Mouse (Mus musculus) CD8-positive naive resting alpha-beta T cell, adult 57 days (primary cell): Measurements from ENCODE around the gene Ormdl2. TPM values are rescaled to one million over a fixed set of nuclear protein-coding genes. Genes with fewer than 3 reads are reported as not detected.

Experiments
- total RNA-seq: library from RNA; stranded (reverse); gene quantifications from one replicate; pipeline ENCODE4 v1.2.4, GENCODE M21; 2023

The Ormdl2 gene
- total RNA-seq = 23.2 TPM

DNA sequence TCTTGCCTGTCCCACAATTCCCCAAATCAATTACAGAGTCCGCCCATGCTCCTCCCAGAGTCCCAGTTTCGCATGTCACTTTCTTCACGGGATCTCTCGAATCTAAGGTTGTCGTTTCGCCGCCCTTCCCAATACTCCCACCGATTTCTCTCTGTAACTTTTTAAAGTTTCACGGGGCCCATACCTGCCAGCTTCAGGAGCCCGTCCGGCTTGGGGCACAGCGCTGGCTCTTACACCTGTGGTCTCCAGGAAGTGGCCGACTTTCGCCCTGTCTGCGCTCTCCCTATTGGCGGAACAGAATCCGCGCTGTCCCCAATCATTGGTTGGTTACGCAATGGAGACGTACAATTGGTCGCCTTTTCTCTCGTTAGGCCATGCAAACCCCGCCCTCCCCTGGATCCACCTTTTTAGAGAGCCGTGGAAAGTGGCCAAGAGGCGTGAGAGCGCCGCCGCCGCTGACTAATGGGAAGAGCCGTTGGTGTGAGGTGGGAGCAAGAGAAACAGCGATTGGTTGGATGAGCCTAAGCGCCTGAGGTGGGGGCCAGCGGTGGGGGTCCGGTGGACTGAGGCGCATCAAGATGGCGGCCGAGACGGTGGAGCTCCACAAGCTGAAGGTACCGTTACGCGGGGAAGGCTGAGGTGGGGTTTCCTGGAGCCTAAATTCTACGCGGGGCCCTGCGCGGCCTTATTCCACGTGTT is at the start of gene Ormdl2:
Gene Ormdl2, minus strand, starts transcription at position 288 of the 699 bp plus-strand sequence.

DNA sequence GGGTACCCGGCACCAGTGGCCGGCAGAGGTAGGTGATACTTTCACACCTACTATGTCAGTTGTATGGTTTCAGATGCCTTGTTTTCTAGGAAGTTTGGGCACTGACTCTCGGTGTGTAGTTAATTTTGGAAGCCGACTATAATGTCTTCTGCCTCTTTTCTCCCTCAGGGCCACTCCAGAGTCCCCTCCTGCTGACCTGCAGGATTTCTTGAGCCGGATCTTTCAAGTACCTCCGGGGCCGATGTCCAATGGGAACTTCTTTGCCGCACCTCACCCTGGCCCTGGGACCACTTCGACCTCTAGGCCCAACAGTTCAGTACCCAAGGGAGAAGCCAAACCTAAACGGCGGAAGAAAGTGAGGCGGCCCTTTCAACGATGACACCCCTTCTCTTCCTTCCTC is 4.4 kb downstream of the Ormdl2 start, which contains the start of gene Sarnp:
Gene Sarnp, plus strand, starts transcription at position 301 of the 400 bp plus-strand sequence.

DNA sequence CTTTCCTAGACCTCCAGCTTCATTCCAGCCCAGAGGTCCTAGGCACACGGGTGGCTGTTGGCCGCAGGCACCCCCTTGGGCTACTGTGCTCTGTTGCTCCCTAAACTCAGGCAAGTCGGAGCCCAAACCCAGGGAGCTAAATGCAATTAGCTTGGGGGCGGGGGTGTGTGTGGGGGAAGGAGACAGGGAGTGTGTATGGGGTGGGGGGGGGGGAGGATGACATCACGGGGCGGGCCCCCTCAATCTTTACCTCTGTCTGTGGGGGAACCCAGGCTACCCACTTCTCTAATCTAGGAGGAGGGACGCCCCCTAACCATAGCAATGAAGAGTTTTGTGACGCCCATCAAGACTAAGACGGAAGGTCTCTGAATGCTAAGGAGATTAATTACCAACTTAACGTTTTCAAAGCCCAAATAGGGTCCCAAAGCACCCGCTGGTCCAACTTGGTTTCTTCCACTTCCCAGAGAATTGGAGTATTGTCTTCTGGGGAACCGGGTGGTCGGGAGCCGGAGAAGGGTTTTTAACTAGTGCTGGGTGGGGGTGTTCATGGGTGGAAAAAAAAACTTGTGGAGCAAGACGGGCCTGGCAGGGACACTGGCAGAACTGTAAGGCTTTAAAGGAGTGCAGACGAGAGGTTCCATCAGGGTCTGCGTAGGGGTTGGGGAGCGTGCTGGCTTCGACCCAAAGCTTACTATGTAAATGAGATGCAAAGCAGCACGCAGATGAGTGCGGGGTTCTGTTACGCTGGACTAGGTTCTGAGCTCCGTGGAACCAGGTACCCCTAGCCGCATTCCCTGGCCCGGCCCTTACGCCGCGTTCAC is 17.0 kb downstream of the Ormdl2 start, which contains the start of gene Tmem198b:
Gene Tmem198b, minus strand, starts transcription at position 100 of the 821 bp plus-strand sequence.

DNA sequence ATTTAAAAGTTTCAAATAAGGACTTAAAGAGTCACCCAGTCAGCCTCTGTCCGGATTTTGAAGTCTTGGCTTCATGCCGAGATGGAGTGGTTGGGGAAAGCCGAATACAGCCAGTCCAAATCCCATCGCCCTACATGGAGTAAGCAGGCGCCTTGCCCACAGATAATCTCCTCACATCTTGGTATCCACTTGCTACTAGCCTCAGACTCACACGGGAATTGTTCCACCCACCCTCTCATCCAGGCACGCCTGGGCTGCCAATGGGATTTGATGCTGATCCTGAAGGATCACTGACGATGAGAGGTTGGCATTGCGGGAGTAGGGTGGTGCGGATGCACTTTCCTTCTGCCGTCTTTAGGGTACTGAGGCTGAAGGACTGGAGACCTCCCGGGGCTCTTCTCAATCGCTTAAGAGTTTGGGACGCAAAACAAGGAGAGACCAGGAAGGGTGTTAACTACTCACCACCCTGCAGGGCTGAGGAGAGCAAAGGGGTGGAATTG is 17.6 kb downstream of the Ormdl2 start, which contains the start of gene Dnajc14:
Gene Dnajc14, plus strand, starts transcription at position 292 of the 500 bp plus-strand sequence.

DNA sequence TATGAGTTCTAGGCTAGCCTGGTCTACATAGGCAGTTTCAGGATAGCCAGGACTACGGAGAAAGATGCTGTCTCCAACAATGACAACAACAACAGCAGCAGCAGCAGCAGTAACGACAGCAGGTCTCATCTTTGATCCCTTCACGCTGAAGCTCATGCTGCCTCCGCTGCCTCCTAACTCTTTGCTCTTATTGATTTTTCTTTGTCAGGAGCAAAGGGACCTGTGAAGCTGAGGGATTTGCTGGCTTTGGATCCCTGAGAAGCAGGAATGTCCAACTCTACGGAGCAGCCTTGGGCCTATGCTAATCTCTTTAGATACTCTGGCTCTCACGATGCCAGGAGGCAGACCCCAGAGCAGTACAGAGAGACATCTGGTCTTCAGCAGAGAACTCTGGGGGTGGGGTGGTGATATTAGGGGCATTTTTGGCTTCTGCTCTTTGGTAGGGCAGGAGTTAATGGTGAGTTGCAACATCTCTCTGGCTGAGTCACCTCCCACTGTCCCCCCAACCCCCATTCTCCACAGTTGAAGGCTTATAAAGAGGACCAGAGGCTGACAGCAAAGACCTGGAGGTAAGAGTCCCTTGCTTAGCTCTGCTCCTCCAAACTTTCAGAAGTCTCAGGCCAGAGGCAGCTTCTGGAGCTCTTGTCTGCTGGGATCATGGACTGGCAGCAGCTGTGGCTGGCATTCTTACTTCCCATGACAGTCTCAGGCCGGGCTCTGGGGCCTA is 30.9 kb downstream of the Ormdl2 start, which contains the start of gene Mmp19:
Gene Mmp19, plus strand, starts transcription at position 513 of the 727 bp plus-strand sequence.

Other genes starting within 250 kb of the Ormdl2 start
- gene Erbb3, start 232.0 kb downstream of the Ormdl2 start, total RNA-seq = 0.80 TPM
- 1,628 TPM for gene Rps26, start 194.9 kb downstream of the Ormdl2 start, total RNA-seq
- gene Ikzf4, start 175.7 kb downstream of the Ormdl2 start, total RNA-seq = 2.2 TPM
- 10.3 TPM for gene Suox, start 147.6 kb downstream of the Ormdl2 start, total RNA-seq
- 32.0 TPM for gene Rab5b, start 125.4 kb downstream of the Ormdl2 start, total RNA-seq
- not detected for gene Pmel, start 117.5 kb downstream of the Ormdl2 start, total RNA-seq
- gene Cdk2, start 116.6 kb downstream of the Ormdl2 start, total RNA-seq = 21.7 TPM
- 775 TPM for gene Dgka, start 76.8 kb downstream of the Ormdl2 start, total RNA-seq
- 81.7 TPM for gene Pym1, start 73.8 kb downstream of the Ormdl2 start, total RNA-seq
- 0.24 TPM for gene Mmp19, start 30.7 kb downstream of the Ormdl2 start, total RNA-seq
- 56.7 TPM for gene Dnajc14, start 17.6 kb downstream of the Ormdl2 start, total RNA-seq
- gene Tmem198b, start 17.3 kb downstream of the Ormdl2 start, total RNA-seq = 10.0 TPM
- gene Sarnp, start 4.3 kb downstream of the Ormdl2 start, total RNA-seq = 61.5 TPM
- 6.6 TPM for gene Gdf11, start 70.1 kb upstream of the Ormdl2 start, total RNA-seq
- 0.52 TPM for gene Cd63, start 79.3 kb upstream of the Ormdl2 start, total RNA-seq
- 7.5 TPM for gene Rdh5, start 101.2 kb upstream of the Ormdl2 start, total RNA-seq
- 54.5 TPM for gene Bloc1s1, start 102.4 kb upstream of the Ormdl2 start, total RNA-seq
- 3.3 TPM for gene Itga7, start 112.2 kb upstream of the Ormdl2 start, total RNA-seq
- gene Mettl7b, start 139.3 kb upstream of the Ormdl2 start, total RNA-seq = not detected
- gene Olfr9, start 167.8 kb upstream of the Ormdl2 start, total RNA-seq = 4.0 TPM
- 1.0 TPM for gene Olfr763, start 189.1 kb upstream of the Ormdl2 start, total RNA-seq
- gene Olfr764-ps1, start 218.3 kb upstream of the Ormdl2 start, total RNA-seq = not detected
- gene Olfr765, start 228.4 kb upstream of the Ormdl2 start, total RNA-seq = not detected
- not detected for gene Olfr766-ps1, start 247.3 kb upstream of the Ormdl2 start, total RNA-seq